Mouse (Mus musculus) gastrocnemius, adult 2 months (tissue): ENCODE data around the gene Gm17654. TPM values are rescaled to one million over a fixed set of nuclear protein-coding genes. Genes with fewer than 3 reads are reported as not detected.
"Not testable (repeated sequence)": the region's sequence is repeated elsewhere in the genome, so short reads cannot be mapped to it uniquely, and the experiment has no call there.

Experiments
- DNase-seq: peaks from one replicate; pipeline ENCODE4 v3.0.0; 2022
- H3K27ac ChIP-seq: fragments of 200-600 bp; 2 replicates; pipeline ENCODE4 v1.8.1; 2022; ENCODE audit warnings: mild to moderate bottlenecking
- H3K4me3 ChIP-seq: fragments of 200-600 bp; 2 replicates; pipeline ENCODE4 v1.8.1; 2022; ENCODE audit warnings: mild to moderate bottlenecking, moderate library complexity
- intact Hi-C: fragments of 180-260 bp; cut with DNase I; formaldehyde crosslinking; loops from one replicate; pipeline ENCODE4 v1.15.1; 2025
- long read RNA-seq, 2 experiments: library from polyadenylated mRNA; stranded (forward); transcript quantifications; one replicate each; pipeline ENCODE4 v2.0.0; 2021
- total RNA-seq, 2 experiments: library from RNA; stranded (reverse); gene quantifications; 2 replicates each; pipeline ENCODE4 v1.2.3; 2021

Gm17654 gene
- total RNA-seq, result not detected
- long read RNA-seq, experiment 1, result 0 reads
- long read RNA-seq, experiment 2, result 0 reads

DNA sequence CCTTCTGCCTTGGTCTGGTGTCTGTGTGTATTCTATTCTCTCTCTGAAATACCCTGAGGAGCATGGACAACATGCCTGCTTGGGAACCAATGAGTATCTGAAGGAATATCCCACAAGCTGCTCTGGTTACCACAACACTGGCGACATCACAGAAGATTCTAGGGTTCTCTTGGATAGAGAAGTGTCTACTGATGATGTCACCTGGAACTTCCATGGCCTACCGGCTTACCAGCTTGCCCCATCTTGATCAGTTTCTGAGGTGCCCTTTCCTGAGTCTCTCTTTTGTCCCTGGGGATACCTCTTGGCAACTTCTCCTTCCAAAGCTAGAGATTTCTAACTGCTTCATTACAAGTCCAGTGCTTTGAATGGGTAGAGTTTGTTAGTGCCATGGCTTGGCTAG, at the start of gene Gm17654:
Gene Gm17654, minus strand, starts transcription at position 101 of the 400 bp plus-strand sequence.
- DNase-seq, intact Hi-C loops, H3K27ac ChIP-seq, H3K4me3 ChIP-seq: not testable (repeated sequence)

DNA sequence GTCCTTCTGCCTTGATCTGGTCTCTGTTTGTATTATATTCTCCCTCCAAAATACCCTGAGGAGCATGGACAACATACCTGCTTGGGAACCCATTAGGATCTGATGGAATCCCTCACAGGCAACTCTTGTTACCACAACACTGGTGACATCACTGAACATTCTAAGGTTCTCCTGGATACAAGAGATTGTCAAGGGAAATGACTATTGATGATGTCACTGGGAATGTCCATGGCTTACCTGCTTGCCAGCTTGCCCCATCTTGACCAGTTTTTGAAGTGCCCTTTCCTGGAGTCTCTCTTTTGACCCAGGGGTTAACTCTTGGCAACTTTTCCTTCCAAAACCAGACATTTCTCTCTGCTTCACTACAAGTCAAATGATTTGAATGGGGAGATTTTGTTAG, 29.0 kb upstream of the Gm17654 start, which contains the start of gene Gm10375:
Gene Gm10375, minus strand, starts transcription at position 101 of the 400 bp plus-strand sequence.
- intact Hi-C loops, H3K4me3 ChIP-seq, DNase-seq, H3K27ac ChIP-seq: not testable (repeated sequence)

DNA sequence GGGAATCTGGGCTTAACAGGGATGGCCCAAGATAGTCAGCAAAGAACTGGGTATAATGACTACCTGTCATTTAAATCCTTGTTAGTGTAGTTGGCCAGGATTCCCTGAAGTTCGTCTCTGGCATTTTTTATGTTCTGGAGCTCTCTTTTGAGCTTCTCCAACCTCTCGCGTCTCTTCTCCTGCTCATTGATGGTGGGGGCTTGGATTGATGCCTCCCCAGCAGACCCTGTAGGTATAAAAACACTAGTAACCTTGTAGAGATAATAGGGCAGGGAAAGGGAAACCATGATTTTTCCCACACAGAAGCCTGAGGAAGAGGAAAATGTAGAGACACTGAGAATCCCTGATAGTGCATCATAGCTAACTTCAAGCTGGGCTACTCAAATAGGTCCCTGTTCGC, 977 bp downstream of the Gm17654 start:
- H3K27ac ChIP-seq, H3K4me3 ChIP-seq, intact Hi-C loops: not testable (repeated sequence)
- DNase-seq, result peak; percentile 13

DNA sequence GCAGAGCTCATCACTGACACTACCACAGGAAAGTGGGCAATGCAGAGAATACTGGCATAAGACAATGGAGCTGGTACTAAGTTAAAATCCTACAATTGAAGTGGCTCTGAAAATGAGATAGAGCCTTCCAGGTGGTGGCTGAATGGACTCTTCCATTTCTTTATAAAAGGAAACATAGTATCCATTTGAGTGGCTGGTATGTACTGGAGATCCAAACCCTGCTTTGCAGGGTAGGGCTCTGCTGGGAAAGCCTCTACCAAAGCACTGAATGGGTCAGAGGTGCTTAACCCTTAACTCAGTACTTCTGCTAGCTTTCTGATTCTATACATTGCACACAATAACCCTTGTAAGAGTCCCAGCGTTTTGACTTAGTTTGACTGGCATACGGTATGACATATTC, 26.7 kb downstream of the Gm17654 start:
- DNase-seq, H3K27ac ChIP-seq, H3K4me3 ChIP-seq, intact Hi-C loops: not testable (repeated sequence)

DNA sequence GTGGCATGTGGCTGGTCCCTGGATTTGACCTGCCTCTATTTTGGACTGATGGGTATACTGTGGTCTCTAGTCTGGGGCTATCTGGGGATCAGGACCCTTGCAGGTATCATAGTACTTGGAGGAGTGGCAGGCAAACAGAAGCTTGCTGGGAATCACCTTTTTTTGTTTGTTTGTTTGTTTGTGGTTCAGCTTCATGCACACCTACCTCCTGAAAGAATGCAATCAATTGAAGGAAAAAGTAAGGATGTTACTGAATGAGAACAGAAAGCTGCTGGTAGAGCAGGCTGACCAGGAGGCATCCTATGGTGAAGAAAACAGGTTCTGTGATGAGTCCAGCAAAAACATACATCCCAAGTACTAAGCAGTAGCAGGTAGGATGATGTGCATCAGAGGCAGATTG, 32.7 kb downstream of the Gm17654 start:
- DNase-seq, H3K27ac ChIP-seq, H3K4me3 ChIP-seq, intact Hi-C loops: not testable (repeated sequence)

DNA sequence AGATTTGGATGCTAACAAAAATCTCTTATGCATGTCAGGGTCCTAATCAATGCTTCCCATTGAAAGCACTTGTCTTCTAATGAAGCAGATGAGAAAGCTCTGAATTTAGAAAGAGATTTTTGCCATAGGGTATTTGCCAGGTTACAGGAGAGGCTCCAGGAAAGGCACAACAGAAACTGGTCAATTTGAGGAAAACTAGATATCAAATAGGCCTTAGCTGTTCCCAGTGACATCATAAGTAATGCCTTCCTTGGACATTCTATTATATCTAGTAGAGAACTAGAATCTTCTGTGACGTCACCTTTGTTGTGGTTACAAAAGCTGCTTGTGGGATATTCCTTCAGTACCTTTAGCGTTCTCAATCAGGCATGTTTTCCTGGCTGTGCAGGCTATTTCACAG, 35.7 kb downstream of the Gm17654 start, which contains the start of gene Gm5799:
Gene Gm5799, plus strand, starts transcription at position 301 of the 400 bp plus-strand sequence.
- DNase-seq, H3K27ac ChIP-seq, intact Hi-C loops, H3K4me3 ChIP-seq: not testable (repeated sequence)

DNA sequence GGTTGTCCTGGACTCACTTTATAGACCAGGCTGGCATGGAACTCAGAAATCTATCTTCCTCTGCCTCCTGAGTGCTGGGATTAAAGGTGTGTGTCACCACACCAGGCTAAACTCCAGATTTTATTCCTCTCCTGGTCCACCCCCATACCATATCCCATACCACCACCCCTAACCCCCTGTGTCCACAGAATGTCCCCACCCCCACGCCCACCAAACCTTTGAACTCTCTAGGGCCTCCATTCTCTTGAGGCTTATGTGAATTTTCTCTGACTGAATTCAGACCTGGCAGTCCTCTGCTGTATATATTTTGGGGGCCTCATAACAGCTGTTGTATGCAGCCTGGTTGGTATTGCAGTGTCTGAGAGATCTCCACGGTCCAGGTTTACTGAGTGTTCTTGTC, 40.8 kb downstream of the Gm17654 start:
- DNase-seq, intact Hi-C loops, H3K4me3 ChIP-seq, H3K27ac ChIP-seq: not testable (repeated sequence)

DNA sequence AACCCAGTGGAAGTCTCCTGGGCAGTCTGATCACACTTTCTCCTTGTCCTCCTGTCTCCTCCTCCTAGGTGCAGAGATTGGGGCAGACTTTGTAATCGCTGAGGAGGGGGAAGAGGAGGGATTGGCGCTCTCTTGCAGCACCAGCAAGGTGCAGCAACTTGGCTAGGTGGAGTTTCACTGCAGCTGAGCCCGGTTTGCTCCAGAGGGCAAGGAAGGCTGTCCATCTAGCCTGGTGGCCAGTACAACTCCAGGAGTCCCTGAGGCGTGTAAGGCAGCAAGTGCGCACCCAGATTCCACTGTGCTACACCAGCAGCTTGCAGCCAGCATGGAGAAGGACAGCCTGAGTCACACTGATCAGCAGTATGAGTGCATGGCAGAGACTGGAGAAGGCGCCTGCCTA, 46.6 kb downstream of the Gm17654 start:
- peak; percentile 20 for DNase-seq

DNA sequence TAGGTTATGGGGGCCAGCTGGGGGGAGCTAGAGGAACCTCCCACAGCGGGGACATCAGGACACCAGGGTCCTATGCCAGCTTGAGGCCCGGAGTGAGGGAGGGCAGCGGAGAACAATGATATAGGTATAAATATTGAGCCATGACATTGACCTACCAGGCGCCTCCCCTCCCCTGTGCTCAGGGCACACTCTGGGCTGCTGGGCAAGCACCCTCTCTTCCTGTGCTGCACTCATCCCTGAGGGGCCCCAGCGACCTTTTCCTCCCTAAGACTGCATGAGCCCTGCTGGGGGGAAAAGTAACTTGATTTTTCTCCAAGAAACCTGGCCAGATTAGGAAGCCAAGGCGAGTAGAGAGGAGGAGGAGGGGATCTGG, 46.9 kb downstream of the Gm17654 start:
- H3K4me3 ChIP-seq, intact Hi-C loops, DNase-seq, H3K27ac ChIP-seq: not testable (repeated sequence)

More for the DNA sequence above, 46.6 kb downstream of the Gm17654 start:
- intact Hi-C loops, H3K4me3 ChIP-seq, H3K27ac ChIP-seq: not testable (repeated sequence)

DNA sequence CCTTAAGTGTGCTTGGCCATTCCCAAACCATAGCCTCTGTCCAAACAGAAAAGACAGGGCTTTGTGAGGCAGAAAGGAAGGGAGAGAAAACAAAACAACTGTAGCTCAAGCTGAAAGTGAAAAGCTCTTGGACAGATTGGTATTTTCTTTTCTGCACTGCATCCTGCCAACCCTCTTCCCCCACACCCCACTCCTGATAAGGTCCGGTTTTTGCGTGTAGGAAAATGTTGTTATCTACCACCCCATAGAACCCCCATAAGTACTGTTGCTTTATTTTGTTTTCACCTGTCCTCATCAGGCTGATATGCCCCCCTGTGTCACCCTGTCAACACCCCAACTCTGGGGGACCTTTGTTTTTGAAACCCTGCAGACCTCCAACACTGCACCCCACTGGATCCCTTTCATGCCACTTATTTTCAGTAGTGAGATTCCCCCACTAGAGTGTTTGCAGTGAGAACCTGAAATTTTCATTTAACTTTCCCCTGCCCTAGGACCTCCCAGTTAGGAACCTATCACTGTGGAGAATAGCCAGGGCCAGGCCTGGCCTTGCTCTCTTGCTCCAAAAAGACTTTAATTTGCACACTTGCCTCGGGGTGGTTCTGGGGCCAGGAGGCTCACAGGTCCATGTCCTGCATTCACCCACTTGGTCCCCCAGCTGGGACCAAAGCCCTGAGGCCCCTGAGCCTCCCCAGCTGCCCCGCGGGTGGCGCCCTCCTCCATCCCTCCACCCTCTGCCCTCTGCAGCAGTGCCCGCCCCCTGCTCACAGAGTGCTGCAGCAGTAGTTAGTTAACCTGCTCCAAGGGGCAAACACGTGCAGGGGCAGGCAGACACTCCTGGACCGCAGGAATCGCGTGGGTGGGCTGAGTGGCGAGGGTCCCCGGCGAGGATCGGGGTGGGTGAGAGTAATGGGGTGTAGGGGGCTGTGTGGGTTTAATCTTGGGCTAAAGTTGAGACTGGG, 47.6 kb downstream of the Gm17654 start:
- H3K27ac ChIP-seq, result not testable (repeated sequence)

More for the DNA sequence above, 47.6 kb downstream of the Gm17654 start:
- H3K4me3 ChIP-seq, DNase-seq, intact Hi-C loops: not testable (repeated sequence)

Other genes with a start within 250 kb of the Gm17654 start
- not detected for gene 1700001F09Rik, start 231.3 kb downstream of the Gm17654 start, total RNA-seq
- gene Gm8138, start 162.8 kb downstream of the Gm17654 start, total RNA-seq, result not detected
- not detected for gene Gm5799, start 35.6 kb downstream of the Gm17654 start, total RNA-seq
- not detected for gene Gm10375, start 28.9 kb upstream of the Gm17654 start, total RNA-seq
- not detected for gene Gm8165, start 98.1 kb upstream of the Gm17654 start, total RNA-seq
- 1 to 10 TPM in 1 of 2 experiments, under 1 TPM in 1; 0.51 to 1.2 TPM for gene Gm7324, start 118.7 kb upstream of the Gm17654 start, total RNA-seq
- gene Gm16506, start 148.3 kb upstream of the Gm17654 start, total RNA-seq, result not detected
- gene Gm6526, start 168.7 kb upstream of the Gm17654 start, total RNA-seq, result not detected
- gene Gm8180, start 205.6 kb upstream of the Gm17654 start, total RNA-seq, result not detected